Mouse (Mus musculus): ENCODE results near the gene Larp4b. TPM values are rescaled to one million over a fixed set of nuclear protein-coding genes. Genes with fewer than 3 reads are reported as not detected.
"Not testable (repeated sequence)": the region's sequence is repeated elsewhere in the genome, so short reads cannot be mapped to it uniquely, and the experiment has no call there.

Gene Larp4b
- total RNA-seq (2021), result 10 to 100 TPM; 72.7 to 76.8 TPM
- long read RNA-seq, experiment 1, full-length matches to known transcripts, result 15 of 43 reads
- long read RNA-seq, experiment 1, partial matches to known transcripts, result 21 of 43 reads
- long read RNA-seq, experiment 1, other reads (novel, unspliced or antisense), result 7 of 43 reads
- long read RNA-seq, experiment 2, full-length matches to known transcripts, result 20 of 57 reads
- long read RNA-seq, experiment 2, partial matches to known transcripts, result 26 of 57 reads
- long read RNA-seq, experiment 2, other reads (novel, unspliced or antisense), result 11 of 57 reads

DNA sequence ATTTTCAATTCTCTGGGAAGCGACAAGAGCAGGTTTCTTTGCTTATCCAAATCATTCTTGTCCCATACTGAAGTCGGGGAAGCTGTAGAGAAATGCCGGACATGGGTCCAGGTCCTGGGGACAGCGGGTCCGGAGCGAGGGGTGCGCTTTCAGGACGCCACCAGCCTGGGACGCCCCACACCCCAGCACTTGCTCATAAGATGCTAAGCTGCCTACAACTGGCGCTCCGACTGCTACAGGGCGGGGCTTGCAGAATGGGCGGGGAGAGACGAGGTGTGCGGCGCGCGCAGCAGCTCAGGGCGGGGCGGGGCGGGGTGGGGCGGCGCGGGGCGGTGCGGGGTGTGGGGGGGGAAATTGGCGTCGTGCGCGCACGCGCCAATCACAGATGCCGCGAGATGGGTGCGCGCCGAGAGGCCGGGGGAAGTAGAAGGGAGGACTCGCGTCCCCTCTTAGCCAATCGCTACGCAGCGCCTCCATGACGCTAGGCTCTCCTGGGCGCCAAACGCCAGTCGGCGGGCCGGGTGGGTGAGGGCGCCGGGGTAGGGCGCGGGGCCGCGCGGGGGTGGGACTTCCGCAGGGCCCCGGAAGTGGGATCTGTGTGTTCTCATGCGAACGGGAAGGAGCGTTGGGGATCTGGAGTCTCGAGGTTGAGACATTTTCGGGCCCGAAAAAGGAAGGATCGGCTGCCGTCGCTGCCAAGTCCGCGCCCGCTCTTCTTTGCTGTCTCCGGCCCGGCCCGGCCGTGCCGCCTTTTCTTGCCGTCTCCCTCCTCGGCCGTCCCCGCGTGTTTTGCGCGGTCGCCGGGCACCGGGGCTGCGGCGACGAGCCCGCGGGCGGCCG lies at the start of gene Larp4b:
Gene Larp4b, plus strand, starts transcription at position 566 of the 840 bp plus-strand sequence.
- TF ChIP-seq CTCF (conservative IDR thresholded peaks at IDR 0.05), result no peak
- Histone ChIP-seq H3K27ac (peak within 1 kb of the TSS; percentile 93), H3K4me3 (peak within 1 kb of the TSS; percentile 90)
- peak; percentile 97 for DNase-seq (ENCODE audit: low spot score in 2 of 2)

DNA sequence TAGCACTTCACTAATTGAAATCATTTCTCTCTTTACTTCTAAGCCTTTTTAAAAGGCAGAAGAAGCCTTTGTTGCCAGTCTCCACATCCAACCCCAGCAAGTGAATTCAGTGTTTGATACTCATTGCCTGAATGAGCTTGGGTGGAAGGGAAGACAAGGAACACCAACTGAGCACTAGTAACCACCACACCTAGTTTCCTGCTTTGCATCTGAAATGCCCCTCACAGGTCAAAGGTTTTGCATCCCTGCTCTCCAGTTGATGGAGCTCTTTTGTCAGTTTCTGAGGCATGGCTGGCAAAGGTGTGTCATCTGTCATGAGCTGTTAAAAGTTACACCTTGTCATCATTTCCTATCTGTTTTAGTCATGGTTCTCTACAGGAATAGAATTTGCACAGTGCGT lies 49.0 kb upstream of the Larp4b start:
- no peak for DNase-seq (ENCODE audit: low spot score in 2 of 2)
- Histone ChIP-seq H3K27ac (no peak overlapping the region), H3K4me3 (no peak overlapping the region)
- no peak for TF ChIP-seq CTCF (conservative IDR thresholded peaks at IDR 0.05)

DNA sequence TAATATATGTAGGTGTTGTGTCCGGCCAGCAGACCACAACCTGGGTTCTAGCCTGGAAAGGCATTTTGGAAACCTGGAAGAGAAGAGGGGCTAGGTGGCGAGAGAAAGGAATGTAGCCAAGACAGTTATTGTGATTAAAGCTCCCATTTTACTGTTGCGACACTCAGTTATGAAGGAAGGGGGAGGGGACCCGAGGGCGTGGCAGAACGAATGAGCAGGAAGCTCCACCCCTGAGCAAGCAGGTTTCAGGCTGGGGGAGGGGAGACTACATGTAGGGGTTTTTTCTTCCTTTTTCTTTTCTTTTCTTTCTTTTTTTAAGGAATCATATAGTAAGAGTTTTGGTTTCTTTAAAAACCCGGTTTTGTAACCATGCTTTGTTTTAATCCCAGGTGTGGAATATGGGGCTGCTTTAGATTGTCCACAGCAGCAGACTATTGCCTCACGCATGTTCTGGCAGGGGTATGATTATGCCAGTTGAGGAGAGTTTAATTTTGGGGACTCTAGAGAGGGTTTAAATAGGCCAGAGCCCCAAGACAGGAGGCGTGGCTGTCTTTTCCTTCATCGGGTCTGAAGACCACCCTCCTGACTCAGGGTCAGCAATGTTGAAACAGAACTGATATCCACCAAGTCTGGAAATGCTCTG lies 41.5 kb upstream of the Larp4b start:
- H3K27ac ChIP-seq; H3K4me3 ChIP-seq; DNase-seq (ENCODE audit: low spot score in 2 of 2): not testable (repeated sequence)

DNA sequence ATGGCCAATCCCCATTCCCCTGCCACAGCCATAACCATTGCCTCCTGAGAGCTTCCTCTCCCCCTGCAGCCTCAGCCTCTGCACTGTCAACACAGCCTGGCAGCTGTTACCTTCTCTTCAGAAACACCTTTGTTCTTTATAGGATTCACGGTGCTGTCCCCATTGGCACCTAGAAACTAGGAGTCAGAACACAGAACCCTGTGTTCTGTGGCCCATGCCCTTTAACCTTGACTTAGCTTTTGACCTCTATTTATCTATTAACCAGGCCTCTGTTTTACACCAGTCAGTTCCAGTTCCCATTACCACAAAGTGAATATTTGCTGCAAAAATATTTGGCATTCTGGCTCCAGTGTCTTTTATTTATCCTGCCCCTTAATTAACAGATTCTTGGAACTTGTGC lies 36.4 kb upstream of the Larp4b start:
- DNase-seq (ENCODE audit: low spot score in 2 of 2), result no peak
- Histone ChIP-seq H3K27ac (no peak overlapping the region), H3K4me3 (no peak overlapping the region)
- TF ChIP-seq CTCF (conservative IDR thresholded peaks at IDR 0.05), result no peak

DNA sequence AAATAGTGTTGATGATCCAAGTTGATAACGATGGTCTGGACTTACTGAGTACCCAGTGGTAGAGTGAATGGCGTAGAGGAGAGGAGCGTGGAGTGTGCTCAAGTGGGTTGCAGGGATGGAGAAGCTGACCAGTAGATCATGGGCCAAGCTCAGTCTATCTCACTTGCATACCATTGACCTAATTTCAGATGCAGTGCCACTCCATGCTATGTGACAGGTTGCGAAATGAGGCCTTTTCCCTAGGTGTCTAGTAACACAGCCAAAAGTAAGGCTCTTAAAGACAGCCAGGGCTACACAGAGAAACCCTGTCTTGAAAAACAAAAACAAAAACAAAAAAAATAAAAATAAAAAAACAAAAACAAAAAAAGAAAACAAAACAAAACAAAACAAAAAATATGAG lies 35.0 kb upstream of the Larp4b start:
- no peak overlapping the region for H3K27ac ChIP-seq
- no peak for DNase-seq (ENCODE audit: low spot score in 2 of 2)
- TF ChIP-seq CTCF (conservative IDR thresholded peaks at IDR 0.05), result no peak
- H3K4me3 ChIP-seq, result no peak overlapping the region

DNA sequence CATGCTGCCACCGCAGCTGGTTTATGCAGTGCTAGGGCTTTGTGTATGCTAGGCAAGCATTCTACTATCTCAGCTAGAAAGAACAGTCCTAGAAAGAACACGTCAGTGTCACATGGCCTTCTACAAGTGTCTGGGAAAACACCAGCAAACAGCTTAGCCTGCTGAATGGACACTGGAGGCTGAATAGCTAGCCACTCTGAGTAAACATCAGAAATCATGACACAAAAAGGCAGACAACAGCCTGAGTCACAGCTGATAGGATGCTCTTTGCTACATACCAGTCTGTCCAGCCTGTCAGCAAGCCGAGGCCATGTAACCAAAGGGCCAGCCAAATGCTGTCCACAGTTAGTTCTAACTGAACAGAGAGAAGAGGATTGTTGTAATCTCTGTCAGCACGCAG lies 32.3 kb upstream of the Larp4b start:
- no peak for TF ChIP-seq CTCF (conservative IDR thresholded peaks at IDR 0.05)
- no peak for DNase-seq (ENCODE audit: low spot score in 2 of 2)
- Histone ChIP-seq H3K4me3 (no peak overlapping the region), H3K27ac (no peak overlapping the region)

DNA sequence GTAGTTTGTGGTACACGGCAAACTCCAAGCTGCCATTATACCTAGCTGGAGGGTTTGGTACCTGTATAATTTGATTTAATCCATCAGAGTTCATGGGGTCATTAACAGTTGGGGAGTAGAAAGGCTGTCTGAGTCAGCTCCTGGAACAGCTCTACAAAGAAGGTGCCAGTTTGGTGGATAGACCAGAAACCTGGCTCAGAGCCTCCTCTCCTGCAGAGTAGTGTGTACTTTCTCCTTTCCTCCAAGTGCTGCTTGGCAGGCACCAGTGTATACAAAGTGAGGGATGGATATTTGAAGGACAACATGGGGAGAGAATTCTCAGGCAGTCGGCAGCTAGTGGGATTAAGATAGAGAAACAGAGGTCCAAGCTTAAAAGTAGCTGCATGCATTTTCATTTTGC lies 29.5 kb upstream of the Larp4b start:
- DNase-seq (ENCODE audit: low spot score in 2 of 2), result no peak
- H3K4me3 ChIP-seq, result no peak overlapping the region
- no peak overlapping the region for H3K27ac ChIP-seq
- no peak for TF ChIP-seq CTCF (conservative IDR thresholded peaks at IDR 0.05)

DNA sequence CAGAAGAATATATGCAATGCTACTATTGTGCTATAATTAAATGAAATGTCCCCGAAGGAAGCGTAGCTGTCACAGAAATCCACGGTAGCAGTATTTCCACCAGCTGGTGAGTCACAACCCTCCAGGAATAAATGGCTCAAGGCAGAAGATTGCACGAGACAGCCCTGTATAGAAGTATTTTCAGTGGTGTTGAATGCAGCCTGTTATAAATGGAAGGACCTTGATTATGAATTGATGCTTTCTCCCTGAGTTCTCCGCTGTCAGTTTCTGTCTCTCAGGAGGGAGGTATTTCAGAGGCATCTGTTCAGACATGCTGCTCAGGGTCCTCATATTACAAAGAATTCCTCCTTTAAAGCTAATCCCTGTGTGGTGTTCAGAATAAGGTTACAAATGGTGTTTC lies 27.6 kb upstream of the Larp4b start:
- TF ChIP-seq CTCF (conservative IDR thresholded peaks at IDR 0.05), result no peak
- no peak overlapping the region for H3K4me3 ChIP-seq
- peak in 1 of 2 experiments; percentile 19 for DNase-seq (ENCODE audit: low spot score in 2 of 2)
- H3K27ac ChIP-seq, result no peak overlapping the region

DNA sequence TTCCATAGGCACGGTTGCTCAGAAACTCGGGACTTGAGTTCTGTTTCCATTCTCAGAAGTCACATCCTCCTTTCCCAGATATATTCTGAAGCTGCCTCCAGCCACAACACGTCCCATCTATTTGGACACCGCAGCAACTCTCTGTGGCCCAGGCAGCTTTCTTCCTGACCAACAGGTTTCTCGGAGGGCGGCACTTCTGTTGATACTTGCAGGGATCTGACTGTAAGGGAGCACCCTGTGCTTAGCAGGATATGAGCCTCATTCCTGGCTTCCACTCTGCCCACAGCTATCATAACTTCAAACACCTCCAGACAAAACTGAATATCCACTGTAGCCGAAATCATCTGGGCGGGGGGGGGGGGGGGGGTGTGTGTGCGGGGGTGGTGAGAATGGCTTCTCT lies 22.7 kb upstream of the Larp4b start:
- TF ChIP-seq CTCF (conservative IDR thresholded peaks at IDR 0.05), result no peak
- DNase-seq (ENCODE audit: low spot score in 2 of 2), result no peak

DNA sequence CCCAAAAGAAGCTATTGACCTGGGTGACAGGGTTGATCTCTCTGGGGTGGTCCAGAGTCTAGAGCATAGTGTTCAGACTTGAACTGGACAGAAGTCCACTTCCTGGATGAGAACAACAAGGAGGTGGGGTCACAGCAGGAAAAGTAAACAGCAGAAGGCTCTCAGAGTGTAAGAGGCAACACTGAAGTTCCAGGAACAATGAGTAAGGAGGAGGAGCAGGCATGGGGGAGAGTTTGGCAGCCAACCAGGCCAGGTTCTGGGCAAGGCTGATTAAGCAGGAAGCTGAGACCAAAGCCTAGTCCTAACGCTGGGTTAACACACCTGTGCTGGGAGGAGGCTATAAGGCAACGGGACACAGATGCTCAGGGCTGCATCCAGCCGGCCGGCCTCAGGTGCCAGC lies 19.9 kb upstream of the Larp4b start:
- TF ChIP-seq CTCF (conservative IDR thresholded peaks at IDR 0.05), result no peak
- no peak for DNase-seq (ENCODE audit: low spot score in 2 of 2)
- no peak overlapping the region for H3K27ac ChIP-seq
- H3K4me3 ChIP-seq, result no peak overlapping the region

More for the DNA sequence above, 22.7 kb upstream of the Larp4b start:
- no peak overlapping the region for H3K27ac ChIP-seq
- H3K4me3 ChIP-seq, result no peak overlapping the region

DNA sequence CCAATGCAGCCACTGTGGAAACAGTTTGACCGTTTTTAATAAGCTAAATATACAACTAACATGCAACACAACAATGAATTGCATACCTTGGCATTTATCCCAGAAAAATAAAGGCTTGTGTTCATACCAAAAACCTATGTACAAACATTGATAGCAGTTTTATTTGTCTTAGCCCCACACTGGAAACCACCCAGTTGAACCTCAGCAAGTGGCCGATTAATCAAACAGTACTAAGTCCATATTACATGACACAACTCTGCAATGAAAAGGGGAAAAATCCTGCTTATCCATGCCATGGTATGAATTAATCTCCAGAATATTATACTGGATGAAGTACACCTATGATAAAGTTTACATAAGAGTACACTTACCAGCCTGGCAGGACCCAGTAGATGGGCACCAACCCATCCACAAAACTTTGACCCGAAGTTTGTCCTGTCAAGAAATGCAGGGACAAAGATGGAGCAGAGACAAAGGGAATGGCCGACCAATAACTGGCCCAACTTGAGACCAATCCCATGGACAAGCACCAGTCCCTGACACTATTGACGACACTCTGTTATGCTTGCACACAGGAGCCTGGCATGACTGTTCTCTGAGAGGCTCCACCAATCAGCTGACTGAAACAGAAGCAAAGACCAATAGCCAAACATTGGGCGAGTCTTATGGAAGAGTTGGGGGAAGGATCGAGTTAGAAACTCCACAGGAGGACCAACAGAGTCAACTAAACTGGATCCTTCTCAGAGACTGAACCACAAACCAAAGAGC lies 17.7 kb upstream of the Larp4b start:
- no peak for TF ChIP-seq CTCF (conservative IDR thresholded peaks at IDR 0.05)
- Histone ChIP-seq H3K4me3 (no peak overlapping the region), H3K27ac (no peak overlapping the region)
- DNase-seq (ENCODE audit: low spot score in 2 of 2), result no peak

DNA sequence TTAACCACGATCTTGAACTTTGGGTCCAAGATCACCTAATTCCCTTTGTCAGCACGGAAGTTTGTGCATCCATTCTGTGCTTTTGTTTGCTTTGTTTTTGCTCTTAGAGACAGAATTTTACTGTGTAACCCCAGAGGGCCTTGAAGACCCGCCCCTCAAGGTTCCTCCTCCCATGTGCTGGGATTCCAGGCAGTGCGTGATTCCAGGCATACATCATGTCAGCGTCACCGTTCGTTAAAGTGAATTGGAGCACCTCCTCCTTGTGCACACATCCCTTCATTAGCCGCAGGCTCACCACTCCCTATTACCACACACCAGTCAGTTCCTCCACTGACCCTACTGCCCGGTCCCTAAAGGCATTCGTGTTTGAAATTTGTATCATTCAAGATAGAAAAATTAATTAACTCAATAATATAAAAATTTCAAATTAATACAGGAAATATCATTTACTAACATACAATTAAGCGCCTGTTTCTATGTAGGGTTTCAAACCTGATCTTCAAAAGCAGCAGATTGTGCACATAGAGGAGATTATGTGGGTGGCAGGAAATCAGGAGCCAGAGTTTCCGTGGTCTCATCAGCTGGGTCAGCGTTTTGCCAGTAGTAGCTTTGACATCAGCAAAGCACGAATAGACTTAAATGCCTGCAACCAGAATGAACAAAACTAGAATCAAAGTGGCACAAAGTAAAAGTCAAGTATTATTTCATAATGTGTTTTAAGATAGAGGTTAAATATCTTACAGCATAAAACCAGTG lies 11.4 kb upstream of the Larp4b start:
- no peak overlapping the region for H3K27ac ChIP-seq
- no peak overlapping the region for H3K4me3 ChIP-seq
- no peak for DNase-seq (ENCODE audit: low spot score in 2 of 2)
- no peak for TF ChIP-seq CTCF (conservative IDR thresholded peaks at IDR 0.05)

Measured in layer of hippocampus, adult 2 months (tissue).